Mouse (Mus musculus) embryonic facial prominence, embryonic 10.5 days (tissue): ENCODE data around the gene Hspd1. TPM values are rescaled to one million over a fixed set of nuclear protein-coding genes. Genes with fewer than 3 reads are reported as not detected.

Experiments used
- polyA plus RNA-seq: library from polyadenylated mRNA; unstranded; fragments of >200 nt; fragmentation: Nextera tagmentation; extraction: Ambion mirVana; gene quantifications from 2 replicates; pipeline ENCODE4 v1.2.1, GENCODE M21; 2016

Gene Hspd1
- polyA plus RNA-seq, 1 experiment from 2014 or later, result 604 TPM

Other genes with a start within 250 kb of the Hspd1 start
- 17.4 and 19.2 TPM in 2 replicates for gene Ankrd44, start 161.9 kb downstream of the Hspd1 start, polyA plus RNA-seq
- gene Sf3b1, start 60.8 kb downstream of the Hspd1 start, polyA plus RNA-seq, result 281 and 287 TPM in 2 replicates
- gene Coq10b, start 35.5 kb downstream of the Hspd1 start, polyA plus RNA-seq, result 21.7 and 22.0 TPM in 2 replicates
- 672 and 707 TPM in 2 replicates for gene Hspe1, start 111 bp downstream of the Hspd1 start, polyA plus RNA-seq
- gene Mob4, start 43.0 kb upstream of the Hspd1 start, polyA plus RNA-seq, result 129 and 137 TPM in 2 replicates
- gene Rftn2, start 138.5 kb upstream of the Hspd1 start, polyA plus RNA-seq, result 10.6 and 13.6 TPM in 2 replicates
- 3.2 and 3.4 TPM in 2 replicates for gene Mars2, start 148.9 kb upstream of the Hspd1 start, polyA plus RNA-seq